Mouse (Mus musculus) stomach, embryonic 14.5 days (tissue): ENCODE data around the gene Rasal1. TPM values are rescaled to one million over a fixed set of nuclear protein-coding genes. Genes with fewer than 3 reads are reported as not detected.

Experiments used
- ATAC-seq: fragments of 200-750 bp; cut with Nextera tagmentation; 2 replicates; pipeline ENCODE4 v1.8.0; 2017; ENCODE audit warnings: low read depth, moderate TSS enrichment; ENCODE audit not compliant: insufficient number of reproducible peaks, insufficient read depth, low FRiP score
- H3K27ac ChIP-seq: fragments of 300-500 bp; sonication (generic); 2 replicates; pipeline ENCODE4 v1.5.1; 2014; ENCODE audit warnings: mild to moderate bottlenecking, low read length, moderate library complexity, mixed read lengths
- H3K27me3 ChIP-seq: fragments of 300-500 bp; sonication (generic); 2 replicates; pipeline ENCODE4 v1.6.1; 2014; ENCODE audit warnings: low read length, control low read depth, mixed read lengths; ENCODE audit not compliant: control insufficient read depth, insufficient read depth
- H3K36me3 ChIP-seq: fragments of 300-500 bp; sonication (generic); 2 replicates; pipeline ENCODE4 v1.6.1; 2014; ENCODE audit warnings: mild to moderate bottlenecking, control low read depth, low read length, moderate library complexity, mixed read lengths; ENCODE audit not compliant: control insufficient read depth, insufficient read depth
- H3K4me1 ChIP-seq: fragments of 300-500 bp; sonication (generic); 2 replicates; pipeline ENCODE4 v1.6.1; 2014; ENCODE audit warnings: low read length, control low read depth, mixed read lengths; ENCODE audit not compliant: control insufficient read depth, insufficient read depth
- H3K4me2 ChIP-seq: fragments of 300-500 bp; sonication (generic); replicated peaks from 2 replicates; pipeline ENCODE4 v1.6.1; 2014; ENCODE audit warnings: low read depth, low read length, control low read depth
- H3K4me3 ChIP-seq: fragments of 300-500 bp; sonication (generic); 2 replicates; pipeline ENCODE4 v1.5.1; 2014; ENCODE audit warnings: low read depth, low read length, control low read depth
- H3K9ac ChIP-seq: fragments of 300-500 bp; sonication (generic); replicated peaks from 2 replicates; pipeline ENCODE4 v1.6.1; 2014; ENCODE audit warnings: low read depth, mild to moderate bottlenecking, control low read depth, low read length, moderate library complexity, mixed read lengths
- H3K9me3 ChIP-seq: fragments of 300-500 bp; sonication (generic); 2 replicates; pipeline ENCODE4 v1.6.1; 2016; ENCODE audit warnings: low read depth, low read length, control low read depth; ENCODE audit not compliant: control insufficient read depth
- WGBS: fragments of 180-500 bp; shearing (Covaris S2); extraction: QIAGEN DNeasy Blood & Tissue Kit; methylation state at CpG from one replicate; pipeline ENCODE4 v1.1.7; 2014; 5-methylcytosine and 5-hydroxymethylcytosine counted together
- polyA plus RNA-seq: library from polyadenylated mRNA; unstranded; fragments of >200 nt; fragmentation: Nextera tagmentation; extraction: Ambion mirVana; gene quantifications from 2 replicates; pipeline ENCODE4 v1.2.1, GENCODE M21; 2014

Gene Rasal1
- polyA plus RNA-seq, 1 experiment from 2014 or later: 0.07 TPM

GRCm38 (mm10) chr5:120696865-120697264 is 48.3 kb downstream of the Rasal1 start:
- Histone ChIP-seq H3K4me2 (no peak overlapping the region), H3K4me1 (no peaks in the 10 kb centered on the region), H3K9me3 (no peaks in the 10 kb centered on the region), H3K27ac (no peak overlapping the region), H3K9ac (no peak overlapping the region), H3K27me3 (peaks cover 27% of the 10 kb centered on the region), H3K36me3 (no peaks in the 10 kb centered on the region), H3K4me3 (no peak overlapping the region)
- ATAC-seq: no peak
- WGBS: 58% methylated on average over 4 of the region's 4 CpGs

- Histone ChIP-seq H3K27me3 (peaks cover 25% of the 10 kb centered on the region), H3K9ac (no peak overlapping the region), H3K4me2 (no peak overlapping the region), H3K27ac (no peak overlapping the region), H3K9me3 (no peaks in the 10 kb centered on the region), H3K4me3 (no peak overlapping the region), H3K4me1 (no peaks in the 10 kb centered on the region), H3K36me3 (no peaks in the 10 kb centered on the region)
- WGBS: 57% methylated on average over 3 of the region's 3 CpGs
- no peak for ATAC-seq
These were observed 49.6 kb downstream of the Rasal1 start for GRCm38 (mm10) chr5:120698181-120698580.

GRCm38 (mm10) chr5:120698801-120699391 is 50.3 kb downstream of the Rasal1 start:
- no peak for ATAC-seq

GRCm38 (mm10) chr5:120700996-120701790 is 52.6 kb downstream of the Rasal1 start:
- H3K27me3 ChIP-seq: peaks cover under 1% of the 10 kb centered on the region; the same call in 1 of the 2 replicates
- WGBS: 54% methylated on average over 11 of the region's 11 CpGs
- H3K9ac ChIP-seq: no peak overlapping the region
- H3K4me3 ChIP-seq: no peak overlapping the region
- H3K4me1 ChIP-seq: no peaks in the 10 kb centered on the region
- no peak overlapping the region for H3K27ac ChIP-seq
- no peak overlapping the region for H3K4me2 ChIP-seq
- no peaks in the 10 kb centered on the region for H3K36me3 ChIP-seq
- H3K9me3 ChIP-seq: no peaks in the 10 kb centered on the region
- no peak for ATAC-seq

More at GRCm38 (mm10) chr5:120698801-120699391, 50.3 kb downstream of the Rasal1 start:
- no peaks in the 10 kb centered on the region for H3K9me3 ChIP-seq
- H3K36me3 ChIP-seq: no peaks in the 10 kb centered on the region
- H3K27ac ChIP-seq: no peak overlapping the region
- no peak overlapping the region for H3K9ac ChIP-seq
- H3K4me1 ChIP-seq: no peaks in the 10 kb centered on the region
- no peak overlapping the region for H3K4me2 ChIP-seq
- H3K4me3 ChIP-seq: no peak overlapping the region
- peaks cover 23% of the 10 kb centered on the region for H3K27me3 ChIP-seq
- WGBS: 53% methylated on average over 16 of the region's 16 CpGs

- H3K9me3 ChIP-seq: no peaks in the 10 kb centered on the region
- H3K36me3 ChIP-seq: no peaks in the 10 kb centered on the region
- no peak overlapping the region for H3K4me2 ChIP-seq
- no peak for ATAC-seq
- H3K4me3 ChIP-seq: no peak overlapping the region
- no peaks in the 10 kb centered on the region for H3K27me3 ChIP-seq
- 0 out of 2 replicates have a peak, but pooled peaks cover 5% of the 10 kb centered on the region for H3K4me1 ChIP-seq
- H3K9ac ChIP-seq: no peak overlapping the region
- 84% methylated on average over 4 of the region's 4 CpGs for WGBS
- no peak overlapping the region for H3K27ac ChIP-seq
These were observed 53.8 kb downstream of the Rasal1 start for GRCm38 (mm10) chr5:120702421-120702820.

- Histone ChIP-seq H3K27ac (no peak overlapping the region), H3K4me1 (0 out of 2 replicates have a peak, but pooled peaks cover 5% of the 10 kb centered on the region), H3K9ac (no peak overlapping the region), H3K9me3 (no peaks in the 10 kb centered on the region), H3K36me3 (no peaks in the 10 kb centered on the region), H3K4me2 (no peak overlapping the region), H3K4me3 (no peak overlapping the region), H3K27me3 (no peaks in the 10 kb centered on the region)
- no peak for ATAC-seq
- 89% methylated on average over 2 of the region's 2 CpGs for WGBS
These were observed 54.4 kb downstream of the Rasal1 start for GRCm38 (mm10) chr5:120702969-120703368.

- no peak for ATAC-seq
- H3K9me3 ChIP-seq: no peaks in the 10 kb centered on the region
- H3K36me3 ChIP-seq: no peaks in the 10 kb centered on the region
- WGBS: 78% methylated on average over 3 of the region's 3 CpGs
- H3K27me3 ChIP-seq: no peaks in the 10 kb centered on the region
- H3K4me2 ChIP-seq: no peak overlapping the region
- no peak overlapping the region for H3K27ac ChIP-seq
- H3K4me3 ChIP-seq: no peak overlapping the region
- H3K4me1 ChIP-seq: 0 out of 2 replicates have a peak, but pooled peaks cover 5% of the 10 kb centered on the region
- H3K9ac ChIP-seq: no peak overlapping the region
These were observed 55.0 kb downstream of the Rasal1 start for GRCm38 (mm10) chr5:120703660-120704059.

- Histone ChIP-seq H3K27me3 (no peaks in the 10 kb centered on the region), H3K36me3 (no peaks in the 10 kb centered on the region), H3K9ac (no peak overlapping the region), H3K27ac (no peak overlapping the region), H3K4me1 (0 out of 2 replicates have a peak, but pooled peaks cover 5% of the 10 kb centered on the region), H3K4me2 (no peak overlapping the region), H3K9me3 (no peaks in the 10 kb centered on the region), H3K4me3 (no peak overlapping the region)
- WGBS: 56% methylated on average over 6 of the region's 6 CpGs
- no peak for ATAC-seq
These were observed 55.8 kb downstream of the Rasal1 start for GRCm38 (mm10) chr5:120704421-120704820.
